Mouse (Mus musculus) intestine, postnatal 0 days (tissue): ENCODE measurements around the gene Sh3bgr. TPM values are rescaled to one million over a fixed set of nuclear protein-coding genes. Genes with fewer than 3 reads are reported as not detected.

Experiments used
- ATAC-seq: fragments of 200-750 bp; cut with Nextera tagmentation; 2 replicates; pipeline ENCODE4 v1.8.0; 2017; ENCODE audit warnings: mild to moderate bottlenecking, moderate TSS enrichment, moderate library complexity
- H3K27ac ChIP-seq: fragments of 300-500 bp; sonication (generic); 2 replicates; pipeline ENCODE4 v1.5.1; 2014; ENCODE audit warnings: mild to moderate bottlenecking, low read depth, low read length, moderate library complexity
- H3K27me3 ChIP-seq: fragments of 300-500 bp; sonication (generic); replicated peaks from 2 replicates; pipeline ENCODE4 v1.6.1; 2014; ENCODE audit warnings: low read length, mixed read lengths; ENCODE audit not compliant: control insufficient read depth, insufficient read depth
- H3K36me3 ChIP-seq: fragments of 300-500 bp; sonication (generic); 2 replicates; pipeline ENCODE4 v1.6.1; 2014; ENCODE audit warnings: mild to moderate bottlenecking, moderate library complexity; ENCODE audit not compliant: control insufficient read depth, insufficient read depth
- H3K4me1 ChIP-seq: fragments of 300-500 bp; sonication (generic); replicated peaks from 2 replicates; pipeline ENCODE4 v1.6.1; 2014; ENCODE audit warnings: antibody characterized with exemption, low read length, mixed read lengths; ENCODE audit not compliant: control insufficient read depth, insufficient read depth
- H3K4me2 ChIP-seq: fragments of 300-500 bp; sonication (generic); replicated peaks from 2 replicates; pipeline ENCODE4 v1.6.1; 2014; ENCODE audit warnings: low read depth, mild to moderate bottlenecking, moderate library complexity
- H3K4me3 ChIP-seq: fragments of 300-500 bp; sonication (generic); 2 replicates; pipeline ENCODE4 v1.5.1; 2014; ENCODE audit warnings: low read depth, low read length
- H3K9ac ChIP-seq: fragments of 300-500 bp; sonication (generic); 2 replicates; pipeline ENCODE4 v1.6.1; 2014; ENCODE audit warnings: mild to moderate bottlenecking, low read depth, low read length
- H3K9me3 ChIP-seq: fragments of 300-500 bp; sonication (generic); 2 replicates; pipeline ENCODE4 v1.6.1; 2016; ENCODE audit warnings: mixed run types; ENCODE audit not compliant: control insufficient read depth
- CTCF ChIP-seq: sonication (generic); IDR thresholded peaks from 2 replicates; pipeline ENCODE4 v1.5.1; 2016; ENCODE audit warnings: low read depth, mild to moderate bottlenecking, control low read depth, antibody characterized with exemption, moderate library complexity
- WGBS: fragments of 180-500 bp; shearing (Covaris S2); extraction: QIAGEN DNeasy Blood & Tissue Kit; methylation state at CpG from one replicate; pipeline ENCODE4 v1.1.7; 2014; 5-methylcytosine and 5-hydroxymethylcytosine counted together
- polyA plus RNA-seq: library from polyadenylated mRNA; unstranded; fragments of >200 nt; fragmentation: Nextera tagmentation; extraction: Ambion mirVana; gene quantifications from 2 replicates; pipeline ENCODE4 v1.2.1, GENCODE M21; 2015

Gene Sh3bgr
- polyA plus RNA-seq, 1 experiment from 2014 or later: 25.6 TPM

DNA sequence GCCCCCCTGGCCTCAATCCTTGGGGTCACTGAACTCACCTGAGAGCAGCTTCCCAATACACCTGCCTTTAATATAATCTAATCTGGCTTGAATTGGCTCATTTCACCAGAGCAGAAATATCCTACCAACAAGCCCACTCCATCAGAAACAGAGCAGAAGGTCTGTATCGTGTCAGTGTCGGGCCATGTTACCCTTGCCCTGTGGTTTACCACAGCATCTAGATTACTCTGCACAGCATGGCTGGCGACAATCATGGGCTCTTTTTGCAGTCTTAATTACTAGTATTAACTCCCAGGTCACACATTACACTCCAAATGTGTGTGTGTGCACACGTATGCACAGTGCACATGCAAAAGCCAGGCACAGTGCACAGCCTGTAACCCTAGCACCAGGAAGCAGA lies 31.4 kb upstream of the Sh3bgr start:
- no peak for ATAC-seq
- H3K9ac ChIP-seq: no peak overlapping the region
- no peaks in the 10 kb centered on the region for H3K27me3 ChIP-seq
- H3K4me3 ChIP-seq: no peak overlapping the region
- no peak for TF ChIP-seq CTCF
- H3K27ac ChIP-seq: no peak overlapping the region
- 90% methylated on average over 4 of the region's 4 CpGs for WGBS
- no peaks in the 10 kb centered on the region for H3K36me3 ChIP-seq
- H3K4me2 ChIP-seq: no peak overlapping the region
- H3K9me3 ChIP-seq: no peaks in the 10 kb centered on the region
- H3K4me1 ChIP-seq: no peaks in the 10 kb centered on the region

- H3K4me2 ChIP-seq: no peak overlapping the region
- WGBS: 65% methylated on average over 8 of the region's 8 CpGs
These were observed 26.6 kb upstream of the Sh3bgr start for GRCm38 (mm10) chr16:96173648-96174047.

GRCm38 (mm10) chr16:96175399-96175798 lies 24.9 kb upstream of the Sh3bgr start:
- WGBS: 43% methylated on average over 2 of the region's 2 CpGs
- Histone ChIP-seq H3K4me2 (no peak overlapping the region), H3K9me3 (0 out of 2 replicates have a peak, but pooled peaks cover 2% of the 10 kb centered on the region), H3K36me3 (no peaks in the 10 kb centered on the region), H3K4me3 (no peak overlapping the region), H3K4me1 (no peaks in the 10 kb centered on the region), H3K9ac (no peak overlapping the region), H3K27me3 (no peaks in the 10 kb centered on the region), H3K27ac (no peak overlapping the region)
- no peak for TF ChIP-seq CTCF
- ATAC-seq: no peak

More at GRCm38 (mm10) chr16:96173648-96174047, 26.6 kb upstream of the Sh3bgr start:
- no peak for TF ChIP-seq CTCF
- H3K4me1 ChIP-seq: no peaks in the 10 kb centered on the region
- H3K4me3 ChIP-seq: no peak overlapping the region
- no peaks in the 10 kb centered on the region for H3K36me3 ChIP-seq
- H3K27me3 ChIP-seq: no peaks in the 10 kb centered on the region
- no peak overlapping the region for H3K27ac ChIP-seq
- ATAC-seq: no peak
- no peaks in the 10 kb centered on the region for H3K9me3 ChIP-seq
- H3K9ac ChIP-seq: no peak overlapping the region

GRCm38 (mm10) chr16:96179156-96179555 lies 21.1 kb upstream of the Sh3bgr start:
- TF ChIP-seq CTCF: peak; percentile 5; the same call in 1 of the 2 replicates
- H3K4me2 ChIP-seq: no peak overlapping the region
- 0 out of 2 replicates have a peak, but pooled peaks cover 2% of the 10 kb centered on the region for H3K9me3 ChIP-seq
- ATAC-seq: no peak
- H3K4me3 ChIP-seq: no peak overlapping the region
- H3K27ac ChIP-seq: no peak overlapping the region
- H3K9ac ChIP-seq: no peak overlapping the region
- no peaks in the 10 kb centered on the region for H3K27me3 ChIP-seq
- no peaks in the 10 kb centered on the region for H3K4me1 ChIP-seq
- no peaks in the 10 kb centered on the region for H3K36me3 ChIP-seq

DNA sequence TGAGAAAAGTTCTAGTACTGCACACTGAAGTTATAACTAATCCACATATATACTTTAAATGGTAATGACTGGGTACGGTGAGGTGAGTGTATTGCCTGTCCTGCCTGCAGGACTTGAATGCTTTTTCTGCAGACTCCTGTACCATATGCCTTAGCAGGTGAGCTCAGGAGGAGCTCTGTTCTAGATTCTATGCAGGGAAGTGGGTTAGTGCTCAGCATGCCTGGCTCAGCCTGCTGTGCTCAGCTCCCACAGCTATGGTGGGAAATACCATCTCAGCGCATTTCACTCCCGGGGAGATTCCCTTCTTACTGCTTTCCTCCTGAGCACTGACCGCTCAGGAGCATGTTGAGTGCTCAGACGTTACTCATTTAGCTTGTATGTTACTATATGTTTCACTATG lies 12.6 kb upstream of the Sh3bgr start:
- Histone ChIP-seq H3K4me2 (no peak overlapping the region), H3K9ac (no peak overlapping the region), H3K4me1 (0 out of 2 replicates have a peak, but pooled peaks cover 4% of the 10 kb centered on the region), H3K4me3 (no peak overlapping the region), H3K9me3 (no peaks in the 10 kb centered on the region), H3K36me3 (no peaks in the 10 kb centered on the region; the same call in 1 of the 2 replicates), H3K27me3 (peaks cover 8% of the 10 kb centered on the region; the same call in 1 of the 2 replicates), H3K27ac (no peak overlapping the region)
- no peak for TF ChIP-seq CTCF
- 90% methylated on average over 5 of the region's 5 CpGs for WGBS
- no peak for ATAC-seq

DNA sequence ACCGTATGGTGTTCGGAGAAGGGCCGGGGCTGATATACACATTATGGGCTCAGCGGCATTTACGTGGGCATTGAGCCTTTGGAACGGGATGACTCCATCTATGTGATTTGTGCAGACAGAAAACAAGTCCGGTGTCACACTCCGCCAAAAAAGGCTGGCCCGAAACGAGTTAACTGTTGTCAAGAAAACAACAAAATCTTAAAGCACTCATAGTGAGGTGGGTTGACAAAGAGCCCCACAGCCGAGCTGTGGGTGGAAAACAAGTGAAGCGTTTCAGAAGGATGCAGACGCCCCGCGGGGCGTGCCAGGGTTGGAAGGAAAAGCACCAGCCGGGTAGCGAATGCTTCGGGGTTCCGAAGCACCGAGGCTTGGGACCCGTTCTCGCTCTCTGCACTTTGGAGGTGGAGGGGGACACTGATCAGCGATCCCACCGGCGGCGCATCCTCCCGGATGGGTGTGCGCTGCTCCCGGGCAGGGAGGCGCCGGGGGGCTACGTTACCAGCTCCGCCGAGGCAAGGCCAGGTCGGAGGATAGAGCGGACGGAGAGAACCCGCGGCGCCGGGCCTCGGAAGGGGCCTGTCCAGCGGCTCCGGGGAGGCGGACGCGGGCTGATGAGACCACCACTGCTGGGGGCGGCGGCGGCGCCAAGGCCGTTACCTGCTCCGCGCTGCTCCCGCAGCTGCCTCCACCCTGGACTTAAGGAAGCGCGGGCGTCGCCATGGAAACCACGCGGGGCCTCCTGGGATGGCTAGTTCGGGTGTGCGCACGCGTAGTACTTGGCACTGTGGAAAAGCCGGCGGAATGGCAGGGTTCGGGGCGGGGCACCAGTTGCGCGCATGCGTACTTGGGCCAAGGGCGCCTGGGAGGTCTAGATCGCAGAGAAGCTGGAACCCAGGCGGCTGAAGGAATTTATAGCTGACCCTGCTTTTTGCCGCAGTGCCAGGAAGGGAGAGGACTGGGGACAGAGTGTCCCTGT lies 8.4 kb upstream of the Sh3bgr start, which contains the start of gene Lca5l:
Lca5l (minus strand) TSS at position 741 of the 976 bp plus-strand sequence.
- ATAC-seq: peak; percentile 98
- H3K9ac ChIP-seq: peak within 1 kb of the TSS; percentile 41; the same call in 1 of the 2 replicates
- TF ChIP-seq CTCF: no peak
- no peaks in the 10 kb centered on the region for H3K36me3 ChIP-seq
- WGBS: under 1% methylated on average over 77 of the region's 77 CpGs
- H3K4me3 ChIP-seq: peak within 1 kb of the TSS; percentile 88
- H3K27ac ChIP-seq: no peak within 1 kb of the TSS
- H3K9me3 ChIP-seq: no peaks in the 10 kb centered on the region
- H3K27me3 ChIP-seq: peaks cover 8% of the 10 kb centered on the region; the same call in 1 of the 2 replicates
- peak within 1 kb of the TSS; percentile 100 for H3K4me2 ChIP-seq
- 0 out of 2 replicates have a peak, but pooled peaks cover 4% of the 10 kb centered on the region for H3K4me1 ChIP-seq
